Mouse (Mus musculus) testis, adult 2 months (tissue): ENCODE measurements around the gene Sar1b. TPM values are rescaled to one million over a fixed set of nuclear protein-coding genes. Genes with fewer than 3 reads are reported as not detected.

Experiments
- H3K27ac ChIP-seq: fragments of 200-500 bp; 2 replicates; pipeline ENCODE4 v1.5.1; 2012; ENCODE audit warnings: low read depth, low read length; ENCODE audit not compliant: control insufficient read depth, insufficient read depth
- H3K27me3 ChIP-seq: fragments of 200-500 bp; 2 replicates; pipeline ENCODE4 v1.6.1; 2012; ENCODE audit warnings: mild to moderate bottlenecking, low read length, moderate library complexity; ENCODE audit not compliant: control insufficient read depth, insufficient read depth
- H3K36me3 ChIP-seq: fragments of 200-500 bp; 2 replicates; pipeline ENCODE4 v1.6.1; 2012; ENCODE audit warnings: mild to moderate bottlenecking, low read length; ENCODE audit not compliant: control insufficient read depth, insufficient read depth
- H3K4me1 ChIP-seq: fragments of 200-500 bp; 2 replicates; pipeline ENCODE4 v1.6.1; 2012; ENCODE audit warnings: low read length; ENCODE audit not compliant: control insufficient read depth, insufficient read depth
- H3K4me3 ChIP-seq: fragments of 200-500 bp; 2 replicates; pipeline ENCODE4 v1.5.1; 2012; ENCODE audit warnings: low read depth, mild to moderate bottlenecking, low read length, moderate library complexity, mixed read lengths; ENCODE audit not compliant: control insufficient read depth
- CTCF ChIP-seq: fragments of 200-500 bp; IDR thresholded peaks from 2 replicates; pipeline ENCODE4 v1.5.1; 2012; ENCODE audit warnings: low read depth, mild to moderate bottlenecking, inconsistent platforms, low read length, moderate library complexity; ENCODE audit not compliant: control insufficient read depth, insufficient read depth, insufficient replicate concordance
- POLR2A ChIP-seq: fragments of 200-500 bp; IDR thresholded peaks from 2 replicates; pipeline ENCODE4 v1.6.1; 2012; ENCODE audit warnings: low read depth, mild to moderate bottlenecking, inconsistent platforms, low read length, moderate library complexity; ENCODE audit not compliant: control insufficient read depth
- polyA plus RNA-seq: library from polyadenylated mRNA; depleted of rRNA; stranded (reverse); fragments of >200 nt; gene quantifications from 2 replicates; pipeline ENCODE4 v1.2.3, GENCODE M21; 2012

Gene Sar1b
- polyA plus RNA-seq, 1 experiment = 14.9 TPM

DNA sequence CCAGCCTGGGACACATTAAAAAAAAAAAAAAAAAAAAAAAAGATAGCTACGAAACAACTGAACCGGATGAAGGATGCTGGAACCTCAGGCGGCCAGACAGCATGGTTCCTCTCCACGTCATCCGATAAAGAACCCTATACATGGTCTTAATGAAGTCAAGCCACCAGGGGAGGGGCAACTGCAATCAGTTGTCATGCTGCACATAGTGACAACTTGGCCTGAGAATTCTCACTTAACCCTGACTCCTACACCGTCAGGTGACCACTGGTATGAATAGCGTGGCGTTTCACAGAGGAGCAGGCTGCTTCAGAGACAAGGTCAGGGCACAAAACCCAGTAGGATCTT, 70.6 kb downstream of the Sar1b start:
- Histone ChIP-seq H3K27ac (no peak overlapping the region), H3K36me3 (no peaks in the 10 kb centered on the region), H3K4me3 (no peak overlapping the region), H3K27me3 (no peaks in the 10 kb centered on the region), H3K4me1 (peaks cover 3% of the 10 kb centered on the region)
- no peak for TF ChIP-seq CTCF
- TF ChIP-seq POLR2A = no peak

DNA sequence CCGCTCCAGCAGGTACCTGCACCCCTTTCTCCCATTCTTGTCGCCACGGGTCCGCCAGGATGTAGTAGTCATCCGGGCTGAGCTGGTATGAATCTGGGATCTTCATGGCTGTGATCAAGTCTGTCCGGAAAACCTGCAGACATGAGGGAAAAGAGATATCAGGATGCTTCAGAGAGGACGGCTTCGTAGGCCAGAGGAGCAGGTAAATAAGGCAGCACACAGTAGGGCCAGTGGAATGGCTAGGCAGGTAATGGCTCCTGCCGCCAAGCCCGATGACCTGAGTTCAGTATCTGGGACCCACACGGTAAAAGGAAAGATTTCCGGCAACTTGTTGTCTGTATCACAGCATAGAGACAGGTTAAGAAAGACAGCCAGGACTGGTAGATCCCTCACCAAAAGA, 72.1 kb downstream of the Sar1b start:
- no peak overlapping the region for H3K4me3 ChIP-seq

DNA sequence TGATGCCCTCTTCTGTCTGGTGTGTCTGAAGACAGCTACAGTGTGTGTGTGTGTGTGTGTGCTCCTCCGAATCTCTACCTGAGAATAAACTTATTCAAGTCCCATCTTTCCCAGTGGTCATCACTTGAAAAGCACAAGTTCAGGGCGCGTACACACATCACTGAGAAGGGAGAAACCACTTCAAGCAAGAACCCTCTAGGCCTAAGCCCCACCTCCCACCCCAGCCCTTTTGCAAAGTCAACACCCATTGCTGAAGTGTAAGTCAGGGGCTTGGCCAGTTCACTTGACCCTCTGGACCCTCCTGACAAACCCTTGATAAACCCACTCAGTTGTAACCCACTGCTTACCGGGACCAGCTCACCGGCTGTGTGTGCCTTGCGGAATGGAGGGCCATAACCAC, 73.0 kb downstream of the Sar1b start:
- peaks cover 3% of the 10 kb centered on the region for H3K4me1 ChIP-seq
- no peak overlapping the region for H3K27ac ChIP-seq
- TF ChIP-seq POLR2A (no peak), CTCF (no peak)
- no peak overlapping the region for H3K4me3 ChIP-seq
- H3K27me3 ChIP-seq = no peaks in the 10 kb centered on the region
- H3K36me3 ChIP-seq = no peaks in the 10 kb centered on the region

More for the DNA sequence above, 72.1 kb downstream of the Sar1b start:
- Histone ChIP-seq H3K27me3 (no peaks in the 10 kb centered on the region), H3K36me3 (no peaks in the 10 kb centered on the region), H3K27ac (no peak overlapping the region), H3K4me1 (peaks cover 3% of the 10 kb centered on the region)
- TF ChIP-seq CTCF = no peak

DNA sequence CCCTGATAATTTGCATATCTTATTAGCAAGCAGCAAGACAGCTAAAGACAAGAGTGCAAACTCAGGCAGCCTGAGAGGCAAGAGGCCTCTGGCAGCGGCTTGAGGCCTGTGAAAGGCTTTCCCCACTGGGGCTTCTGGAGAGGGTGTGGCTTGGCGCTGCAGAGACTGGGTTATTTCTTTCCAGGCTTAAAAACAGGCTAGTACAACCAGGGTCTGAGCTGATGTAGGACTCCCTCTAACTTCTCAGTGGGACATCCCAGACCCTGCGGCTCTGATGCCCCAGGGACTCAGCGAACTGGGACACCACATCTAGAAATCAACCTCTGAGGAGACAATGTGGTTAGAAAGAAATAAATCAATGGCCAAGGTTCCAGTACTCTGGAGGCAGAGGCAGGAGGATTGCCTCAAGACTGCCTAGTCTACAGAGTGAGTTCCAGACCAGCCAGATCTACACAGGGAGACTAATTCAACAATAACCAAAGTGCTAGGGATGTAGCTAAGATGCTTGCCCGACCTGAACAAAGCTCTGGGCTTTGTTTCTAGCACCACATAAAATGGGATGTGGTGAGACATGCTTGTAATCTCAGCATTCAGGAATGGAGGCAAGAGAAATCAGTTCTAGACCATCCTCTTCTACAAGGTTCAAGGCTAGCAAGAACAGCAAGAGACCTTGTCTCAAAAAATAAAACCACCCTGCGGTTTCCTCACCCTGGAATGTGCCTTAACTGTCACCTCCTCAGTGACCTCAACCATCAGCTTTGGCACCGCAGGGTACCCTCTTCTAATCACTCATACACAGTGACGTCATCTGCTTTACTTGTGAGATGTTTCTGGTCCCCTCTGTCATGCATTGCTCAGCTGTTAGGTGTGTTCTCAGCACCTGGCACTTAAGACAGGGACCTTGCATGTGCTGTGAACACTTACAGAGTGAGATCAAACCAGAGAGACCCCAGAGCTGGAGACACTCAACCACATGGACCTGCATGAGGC, 74.0 kb downstream of the Sar1b start:
- H3K27ac ChIP-seq = no peak overlapping the region
- H3K4me1 ChIP-seq = peaks cover under 1% of the 10 kb centered on the region
- TF ChIP-seq POLR2A (no peak), CTCF (no peak)
- no peaks in the 10 kb centered on the region for H3K36me3 ChIP-seq
- no peaks in the 10 kb centered on the region for H3K27me3 ChIP-seq
- no peak overlapping the region for H3K4me3 ChIP-seq

DNA sequence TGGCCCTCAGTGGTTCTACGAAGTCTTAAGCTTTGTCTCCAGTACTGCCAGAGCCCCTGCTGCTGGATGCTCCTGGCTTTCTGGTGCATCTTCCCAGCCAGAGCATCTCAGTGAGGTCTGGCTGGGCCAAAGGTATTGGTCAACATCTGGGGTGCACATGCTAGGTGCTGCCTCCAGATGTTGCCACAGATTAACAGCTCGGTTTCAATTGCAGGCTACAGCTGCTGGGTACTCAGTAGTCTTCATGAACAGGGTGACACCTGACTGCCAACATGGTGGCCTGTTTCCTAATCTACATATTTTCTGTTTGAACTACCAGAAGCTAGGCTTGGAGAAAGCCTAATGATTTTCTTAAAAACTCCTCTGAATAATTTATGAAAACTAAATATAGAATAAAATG, 75.6 kb downstream of the Sar1b start:
- TF ChIP-seq CTCF (no peak), POLR2A (no peak)
- Histone ChIP-seq H3K4me3 (no peak overlapping the region), H3K27me3 (no peaks in the 10 kb centered on the region), H3K36me3 (no peaks in the 10 kb centered on the region), H3K27ac (no peak overlapping the region), H3K4me1 (no peaks in the 10 kb centered on the region)

DNA sequence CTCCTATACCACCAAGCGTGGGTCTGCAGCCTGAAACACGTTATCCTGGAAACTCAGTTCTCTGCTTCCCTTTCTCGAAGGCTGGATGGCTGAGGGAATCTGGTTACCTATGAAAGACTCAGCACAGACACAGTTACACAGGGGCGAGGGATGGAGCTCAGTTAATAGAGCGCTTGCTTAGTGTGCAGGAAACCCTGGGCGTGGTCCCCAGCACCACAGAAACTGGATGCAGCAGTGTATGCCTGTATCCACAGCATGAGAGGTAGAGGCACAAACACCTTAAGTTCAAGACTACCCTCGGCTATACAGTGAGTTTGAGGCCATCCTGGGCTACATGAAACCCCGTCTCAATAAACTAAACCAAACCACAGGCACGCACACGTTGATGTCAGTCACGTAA, 76.5 kb downstream of the Sar1b start:
- Histone ChIP-seq H3K4me3 (no peak overlapping the region), H3K27me3 (no peaks in the 10 kb centered on the region), H3K27ac (no peak overlapping the region), H3K4me1 (no peaks in the 10 kb centered on the region), H3K36me3 (no peaks in the 10 kb centered on the region)
- no peak for TF ChIP-seq CTCF
- TF ChIP-seq POLR2A = no peak

DNA sequence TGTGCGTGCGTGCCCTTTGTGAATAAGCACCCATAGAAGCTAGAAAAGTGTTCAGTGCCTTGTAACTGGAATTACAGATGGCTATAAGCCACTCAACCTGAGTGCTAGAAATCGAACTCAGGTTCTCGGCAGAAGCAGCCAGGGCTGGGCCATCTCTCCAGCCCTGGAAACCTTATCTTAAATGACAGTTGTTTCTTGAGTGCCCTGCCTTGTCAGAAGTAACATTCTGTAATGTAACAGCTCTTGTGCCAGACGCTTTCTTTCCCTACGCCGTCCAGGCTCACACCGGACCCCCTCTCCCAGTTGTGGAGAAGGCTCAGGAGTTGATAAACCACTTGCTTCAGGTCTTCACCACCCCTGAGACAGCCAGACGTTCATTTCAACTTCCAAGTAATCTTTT, 77.2 kb downstream of the Sar1b start:
- Histone ChIP-seq H3K27me3 (no peaks in the 10 kb centered on the region), H3K4me1 (no peaks in the 10 kb centered on the region), H3K4me3 (no peak overlapping the region), H3K36me3 (no peaks in the 10 kb centered on the region), H3K27ac (no peak overlapping the region)
- TF ChIP-seq POLR2A = no peak
- TF ChIP-seq CTCF = no peak
